Mouse (Mus musculus): Measurements from ENCODE around the gene Edc4. TPM values are rescaled to one million over a fixed set of nuclear protein-coding genes. Genes with fewer than 3 reads are reported as not detected.

Gene Edc4
- total and polyA plus RNA-seq, 3 experiments = 28.7 to 46.4 (median 41.6) TPM

- H3K9ac ChIP-seq (ENCODE audit: insufficient read depth, low read depth) = no peak overlapping the region
- TF ChIP-seq CTCF (conservative IDR thresholded peaks at IDR 0.05 in 1 of 2, IDR thresholded peaks at IDR 0.05 in 1 of 2; ENCODE audit: low read depth in 2 of 2, low read length in 2 of 2) (no peak), RCOR1 (conservative IDR thresholded peaks at IDR 0.05; ENCODE audit: low read depth, low read length) (no peak), MYC (IDR thresholded peaks at IDR 0.05; ENCODE audit: low read depth, low read length) (no peak), NELFE (IDR thresholded peaks at IDR 0.05; ENCODE audit: low read depth, low read length) (no peak), JUN (IDR thresholded peaks at IDR 0.05; ENCODE audit: insufficient read depth, low read depth, low read length) (no peak), RAD21 (IDR thresholded peaks at IDR 0.05; ENCODE audit: low read depth, low read length) (no peak), MXI1 (IDR thresholded peaks at IDR 0.05; ENCODE audit: low read depth, low read length) (no peak), ZMIZ1 (IDR thresholded peaks at IDR 0.05; ENCODE audit: low read depth, low read length) (no peak), SIN3A (IDR thresholded peaks at IDR 0.05; ENCODE audit: low read length) (no peak), PAX5 (IDR thresholded peaks at IDR 0.05; ENCODE audit: low read length) (no peak)
- in situ Hi-C loops (cut with MboI; ENCODE audit: low pct_ligation_motif_present, low pct_unique_long_range_greater_than_20kb, low sequenced_read_pairs) (no loop called here), dilution Hi-C loops (cut with MboI; ENCODE audit: extremely low pct_ligation_motif_present, extremely low pct_unique_long_range_greater_than_20kb, low sequenced_read_pairs) (no loop called here)
- H3K27ac ChIP-seq (ENCODE audit: insufficient read depth, low read depth) = no peak overlapping the region
- no peaks in the 10 kb centered on the region for H3K27me3 ChIP-seq (replicated peaks)
- peaks cover 0 to 15% of the 10 kb centered on the region in 2 experiments; a peak in 2 of 4 replicates for H3K4me1 ChIP-seq (ENCODE audit: control insufficient read depth in 1 of 2, insufficient read depth in 2 of 2)
- DNase-seq (ENCODE audit: extremely low read depth) = no peak
- no peak overlapping the region for H3K4me3 ChIP-seq (replicated peaks in 1 of 3; ENCODE audit: low read depth in 2 of 3, low read length in 2 of 3, poor library complexity in 1 of 3)
- no peaks in the 10 kb centered on the region for H3K9me3 ChIP-seq (replicated peaks; ENCODE audit: low read length)
- H3K36me3 ChIP-seq (replicated peaks in 1 of 2; ENCODE audit: control insufficient read depth in 1 of 2, insufficient read depth in 1 of 2, low read length in 1 of 2) = peaks cover 22 to 58% of the 10 kb centered on the region in 2 experiments
- H3K4me2 ChIP-seq (ENCODE audit: insufficient read depth, low read depth, poor library complexity, severe bottlenecking) = no peak overlapping the region
- H3K79me2 ChIP-seq (replicated peaks; ENCODE audit: control insufficient read depth, extremely low read depth, insufficient read depth, poor library complexity, severe bottlenecking) = no peaks in the 10 kb centered on the region
Measured at GRCm38 (mm10) chr8:105942026-105942425, 61.3 kb downstream of the Edc4 start.

- H3K79me2 ChIP-seq (replicated peaks; ENCODE audit: control insufficient read depth, extremely low read depth, insufficient read depth, poor library complexity, severe bottlenecking) = no peaks in the 10 kb centered on the region
- H3K4me2 ChIP-seq (ENCODE audit: insufficient read depth, low read depth, poor library complexity, severe bottlenecking) = no peak overlapping the region
- in situ Hi-C loops (cut with MboI; ENCODE audit: low pct_ligation_motif_present, low pct_unique_long_range_greater_than_20kb, low sequenced_read_pairs) (no loop called here), dilution Hi-C loops (cut with MboI; ENCODE audit: extremely low pct_ligation_motif_present, extremely low pct_unique_long_range_greater_than_20kb, low sequenced_read_pairs) (no loop called here)
- H3K9me3 ChIP-seq (replicated peaks; ENCODE audit: low read length) = no peaks in the 10 kb centered on the region
- no peaks in the 10 kb centered on the region for H3K27me3 ChIP-seq (replicated peaks)
- no peak overlapping the region for H3K4me3 ChIP-seq (replicated peaks in 1 of 3; ENCODE audit: low read depth in 2 of 3, low read length in 2 of 3, poor library complexity in 1 of 3)
- H3K36me3 ChIP-seq (replicated peaks in 1 of 2; ENCODE audit: control insufficient read depth in 1 of 2, insufficient read depth in 1 of 2, low read length in 1 of 2) = peaks cover 22 to 63% of the 10 kb centered on the region in 2 experiments
- H3K4me1 ChIP-seq (ENCODE audit: control insufficient read depth in 1 of 2, insufficient read depth in 2 of 2) = peaks cover 0 to 15% of the 10 kb centered on the region in 2 experiments; a peak in 2 of 4 replicates
- no peak for DNase-seq (ENCODE audit: extremely low read depth)
- H3K9ac ChIP-seq (ENCODE audit: insufficient read depth, low read depth) = no peak overlapping the region
- H3K27ac ChIP-seq (ENCODE audit: insufficient read depth, low read depth) = no peak overlapping the region
- no peak for TF ChIP-seq GABPA (IDR thresholded peaks at IDR 0.05; ENCODE audit: insufficient replicate concordance, low read depth, low read length)
- TF ChIP-seq MAX (IDR thresholded peaks at IDR 0.05; ENCODE audit: low read length) = no peak
- no peak for TF ChIP-seq IRF4 (IDR thresholded peaks at IDR 0.05; ENCODE audit: low read depth, low read length)
- TF ChIP-seq CHD2 (IDR thresholded peaks at IDR 0.05; ENCODE audit: low read length) = no peak
Measured at GRCm38 (mm10) chr8:105942542-105942941, 61.9 kb downstream of the Edc4 start.

- Histone ChIP-seq H3K27me3 (replicated peaks) (no peaks in the 10 kb centered on the region), H3K4me1 (ENCODE audit: control insufficient read depth in 1 of 2, insufficient read depth in 2 of 2) (peaks cover 0 to 15% of the 10 kb centered on the region in 2 experiments; a peak in 2 of 4 replicates), H3K9ac (ENCODE audit: insufficient read depth, low read depth) (no peak within 1 kb of the TSS), H3K36me3 (replicated peaks in 1 of 2; ENCODE audit: control insufficient read depth in 1 of 2, insufficient read depth in 1 of 2, low read length in 1 of 2) (peaks cover 22 to 71% of the 10 kb centered on the region in 2 experiments), H3K4me3 (replicated peaks in 1 of 3; ENCODE audit: low read depth in 2 of 3, low read length in 2 of 3, poor library complexity in 1 of 3) (no peak within 1 kb of the TSS), H3K4me2 (ENCODE audit: insufficient read depth, low read depth, poor library complexity, severe bottlenecking) (no peak within 1 kb of the TSS), H3K79me2 (replicated peaks; ENCODE audit: control insufficient read depth, extremely low read depth, insufficient read depth, poor library complexity, severe bottlenecking) (no peaks in the 10 kb centered on the region), H3K27ac (ENCODE audit: insufficient read depth, low read depth) (no peak within 1 kb of the TSS), H3K9me3 (replicated peaks; ENCODE audit: low read length) (no peaks in the 10 kb centered on the region)
- in situ Hi-C loops (cut with MboI; ENCODE audit: low pct_ligation_motif_present, low pct_unique_long_range_greater_than_20kb, low sequenced_read_pairs) = no loop called here
- no peak for DNase-seq (ENCODE audit: extremely low read depth)
- no peak for TF ChIP-seq ETS1 (conservative IDR thresholded peaks at IDR 0.05; ENCODE audit: low read depth, low read length)
- no peak for TF ChIP-seq RAD21 (IDR thresholded peaks at IDR 0.05; ENCODE audit: low read depth, low read length)
- TF ChIP-seq HCFC1 (IDR thresholded peaks at IDR 0.05; ENCODE audit: low read depth, low read length) = no peak
- no peak for TF ChIP-seq NRF1 (IDR thresholded peaks at IDR 0.05; ENCODE audit: low read depth, low read length)
- no peak for TF ChIP-seq EP300 (IDR thresholded peaks at IDR 0.05; ENCODE audit: low read length)
- no peak for TF ChIP-seq CTCF (conservative IDR thresholded peaks at IDR 0.05 in 1 of 2, IDR thresholded peaks at IDR 0.05 in 1 of 2; ENCODE audit: low read depth in 2 of 2, low read length in 2 of 2)
- TF ChIP-seq TBP (conservative IDR thresholded peaks at IDR 0.05; ENCODE audit: low read depth, low read length) = no peak
- TF ChIP-seq TCF12 (IDR thresholded peaks at IDR 0.05; ENCODE audit: low read depth, low read length) = no peak
- TF ChIP-seq POLR2A (IDR thresholded peaks at IDR 0.05; ENCODE audit: low read depth, low read length) = no peak
- TF ChIP-seq E2F4 (IDR thresholded peaks at IDR 0.05; ENCODE audit: insufficient replicate concordance, low read depth, low read length) = no peak
- no peak for TF ChIP-seq ELF1 (IDR thresholded peaks at IDR 0.05; ENCODE audit: low read depth, low read length)
- no peak for TF ChIP-seq ZKSCAN1 (IDR thresholded peaks at IDR 0.05; ENCODE audit: borderline replicate concordance, low read depth, low read length)
- no peak for TF ChIP-seq PAX5 (IDR thresholded peaks at IDR 0.05; ENCODE audit: low read length)
- dilution Hi-C loops (cut with MboI; ENCODE audit: extremely low pct_ligation_motif_present, extremely low pct_unique_long_range_greater_than_20kb, low sequenced_read_pairs) = no loop called here
Measured at GRCm38 (mm10) chr8:105943321-105943739, 62.6 kb downstream of the Edc4 start, which contains the start of gene Lcat. Gene Lcat, minus strand, starts transcription at chr8:105943382.

All from CH12.LX (cell line).